Mouse (Mus musculus): ENCODE results near the gene Mgat5.
A peak's percentile ranks its signal among the peaks of the same experiment; 100 is the strongest.

The Mgat5 gene

GRCm38 (mm10) chr1:127441007-127441406 is 236.2 kb downstream of the Mgat5 start:
- no peak for DNase-seq (ENCODE audit: low read depth, low spot score)
- H3K36me3 ChIP-seq (ENCODE audit: control insufficient read depth, insufficient read depth, low read length, poor library complexity, severe bottlenecking): peaks cover 1% of the 10 kb centered on the region; the same call in 1 of the 2 replicates
- H3K27me3 ChIP-seq (ENCODE audit: control insufficient read depth, insufficient read depth, low read length, poor library complexity, severe bottlenecking): no peaks in the 10 kb centered on the region

- Histone ChIP-seq H3K27me3 (ENCODE audit: control insufficient read depth, insufficient read depth, low read length, poor library complexity, severe bottlenecking) (no peaks in the 10 kb centered on the region), H3K36me3 (ENCODE audit: control insufficient read depth, insufficient read depth, low read length, poor library complexity, severe bottlenecking) (peaks cover 1% of the 10 kb centered on the region; the same call in 1 of the 2 replicates)
- DNase-seq (ENCODE audit: low read depth, low spot score): peak; percentile 31
Observed at GRCm38 (mm10) chr1:127441736-127442135, 236.9 kb downstream of the Mgat5 start.

GRCm38 (mm10) chr1:127442880-127443877 is 238.4 kb downstream of the Mgat5 start:
- DNase-seq (ENCODE audit: low read depth, low spot score): no peak
- no peaks in the 10 kb centered on the region for H3K27me3 ChIP-seq (ENCODE audit: control insufficient read depth, insufficient read depth, low read length, poor library complexity, severe bottlenecking)
- H3K36me3 ChIP-seq (ENCODE audit: control insufficient read depth, insufficient read depth, low read length, poor library complexity, severe bottlenecking): peaks cover 3% of the 10 kb centered on the region; the same call in 1 of the 2 replicates

- H3K36me3 ChIP-seq (ENCODE audit: control insufficient read depth, insufficient read depth, low read length, poor library complexity, severe bottlenecking): peaks cover 3% of the 10 kb centered on the region; the same call in 1 of the 2 replicates
- no peak for DNase-seq (ENCODE audit: low read depth, low spot score)
- no peaks in the 10 kb centered on the region for H3K27me3 ChIP-seq (ENCODE audit: control insufficient read depth, insufficient read depth, low read length, poor library complexity, severe bottlenecking)
Observed at GRCm38 (mm10) chr1:127444836-127445485, 240.1 kb downstream of the Mgat5 start.

GRCm38 (mm10) chr1:127453397-127453796 is 248.6 kb downstream of the Mgat5 start:
- H3K27me3 ChIP-seq (ENCODE audit: control insufficient read depth, insufficient read depth, low read length, poor library complexity, severe bottlenecking): no peaks in the 10 kb centered on the region
- H3K36me3 ChIP-seq (ENCODE audit: control insufficient read depth, insufficient read depth, low read length, poor library complexity, severe bottlenecking): 0 out of 2 replicates have a peak, but pooled peaks cover 2% of the 10 kb centered on the region
- no peak for DNase-seq (ENCODE audit: low read depth, low spot score)

GRCm38 (mm10) chr1:127459015-127459451 is 254.2 kb downstream of the Mgat5 start:
- DNase-seq (ENCODE audit: low read depth, low spot score): peak; percentile 78
- Histone ChIP-seq H3K27me3 (ENCODE audit: control insufficient read depth, insufficient read depth, low read length, poor library complexity, severe bottlenecking) (no peaks in the 10 kb centered on the region), H3K36me3 (ENCODE audit: control insufficient read depth, insufficient read depth, low read length, poor library complexity, severe bottlenecking) (peaks cover 2% of the 10 kb centered on the region; the same call in 1 of the 2 replicates)

- H3K36me3 ChIP-seq (ENCODE audit: control insufficient read depth, insufficient read depth, low read length, poor library complexity, severe bottlenecking): peaks cover 2% of the 10 kb centered on the region; the same call in 1 of the 2 replicates
- no peaks in the 10 kb centered on the region for H3K27me3 ChIP-seq (ENCODE audit: control insufficient read depth, insufficient read depth, low read length, poor library complexity, severe bottlenecking)
- no peak for DNase-seq (ENCODE audit: low read depth, low spot score)
Observed at GRCm38 (mm10) chr1:127459576-127459975, 254.8 kb downstream of the Mgat5 start.

GRCm38 (mm10) chr1:127461017-127461416 is 256.2 kb downstream of the Mgat5 start:
- peaks cover 2% of the 10 kb centered on the region; the same call in 1 of the 2 replicates for H3K36me3 ChIP-seq (ENCODE audit: control insufficient read depth, insufficient read depth, low read length, poor library complexity, severe bottlenecking)
- no peak for DNase-seq (ENCODE audit: low read depth, low spot score)
- no peaks in the 10 kb centered on the region for H3K27me3 ChIP-seq (ENCODE audit: control insufficient read depth, insufficient read depth, low read length, poor library complexity, severe bottlenecking)

GRCm38 (mm10) chr1:127464041-127464440 is 259.2 kb downstream of the Mgat5 start:
- no peaks in the 10 kb centered on the region for H3K27me3 ChIP-seq (ENCODE audit: control insufficient read depth, insufficient read depth, low read length, poor library complexity, severe bottlenecking)
- peaks cover 2% of the 10 kb centered on the region; the same call in 1 of the 2 replicates for H3K36me3 ChIP-seq (ENCODE audit: control insufficient read depth, insufficient read depth, low read length, poor library complexity, severe bottlenecking)
- DNase-seq (ENCODE audit: low read depth, low spot score): no peak

- Histone ChIP-seq H3K27me3 (ENCODE audit: control insufficient read depth, insufficient read depth, low read length, poor library complexity, severe bottlenecking) (no peaks in the 10 kb centered on the region), H3K36me3 (ENCODE audit: control insufficient read depth, insufficient read depth, low read length, poor library complexity, severe bottlenecking) (0 out of 2 replicates have a peak, but pooled peaks cover 2% of the 10 kb centered on the region)
Observed at GRCm38 (mm10) chr1:127465292-127465691, 260.5 kb downstream of the Mgat5 start.

GRCm38 (mm10) chr1:127467238-127467637 is 262.4 kb downstream of the Mgat5 start:
- DNase-seq (ENCODE audit: low read depth, low spot score): no peak

More at GRCm38 (mm10) chr1:127465292-127465691, 260.5 kb downstream of the Mgat5 start:
- no peak for DNase-seq (ENCODE audit: low read depth, low spot score)

GRCm38 (mm10) chr1:127470175-127470574 is 265.4 kb downstream of the Mgat5 start:
- H3K36me3 ChIP-seq (ENCODE audit: control insufficient read depth, insufficient read depth, low read length, poor library complexity, severe bottlenecking): no peaks in the 10 kb centered on the region
- DNase-seq (ENCODE audit: low read depth, low spot score): peak; percentile 52
- H3K27me3 ChIP-seq (ENCODE audit: control insufficient read depth, insufficient read depth, low read length, poor library complexity, severe bottlenecking): no peaks in the 10 kb centered on the region

More at GRCm38 (mm10) chr1:127467238-127467637, 262.4 kb downstream of the Mgat5 start:
- Histone ChIP-seq H3K27me3 (ENCODE audit: control insufficient read depth, insufficient read depth, low read length, poor library complexity, severe bottlenecking) (no peaks in the 10 kb centered on the region), H3K36me3 (ENCODE audit: control insufficient read depth, insufficient read depth, low read length, poor library complexity, severe bottlenecking) (no peaks in the 10 kb centered on the region)

- DNase-seq (ENCODE audit: low read depth, low spot score): no peak
- H3K27me3 ChIP-seq (ENCODE audit: control insufficient read depth, insufficient read depth, low read length, poor library complexity, severe bottlenecking): no peaks in the 10 kb centered on the region
- H3K36me3 ChIP-seq (ENCODE audit: control insufficient read depth, insufficient read depth, low read length, poor library complexity, severe bottlenecking): no peaks in the 10 kb centered on the region
Observed at GRCm38 (mm10) chr1:127475756-127476155, 270.9 kb downstream of the Mgat5 start.

- DNase-seq (ENCODE audit: low read depth, low spot score): no peak
- Histone ChIP-seq H3K27me3 (ENCODE audit: control insufficient read depth, insufficient read depth, low read length, poor library complexity, severe bottlenecking) (no peaks in the 10 kb centered on the region), H3K36me3 (ENCODE audit: control insufficient read depth, insufficient read depth, low read length, poor library complexity, severe bottlenecking) (0 out of 2 replicates have a peak, but pooled peaks cover 2% of the 10 kb centered on the region)
Observed at GRCm38 (mm10) chr1:127482911-127483310, 278.1 kb downstream of the Mgat5 start.
